Mouse (Mus musculus) induced T-regulatory cell, adult 2 months (primary cell): ENCODE measurements around the gene Arrb1.

Experiments
- DNase-seq: peaks from one replicate; pipeline ENCODE4 v3.0.0-alpha.2; 2012; ENCODE audit warnings: low read depth

Arrb1 gene

DNA sequence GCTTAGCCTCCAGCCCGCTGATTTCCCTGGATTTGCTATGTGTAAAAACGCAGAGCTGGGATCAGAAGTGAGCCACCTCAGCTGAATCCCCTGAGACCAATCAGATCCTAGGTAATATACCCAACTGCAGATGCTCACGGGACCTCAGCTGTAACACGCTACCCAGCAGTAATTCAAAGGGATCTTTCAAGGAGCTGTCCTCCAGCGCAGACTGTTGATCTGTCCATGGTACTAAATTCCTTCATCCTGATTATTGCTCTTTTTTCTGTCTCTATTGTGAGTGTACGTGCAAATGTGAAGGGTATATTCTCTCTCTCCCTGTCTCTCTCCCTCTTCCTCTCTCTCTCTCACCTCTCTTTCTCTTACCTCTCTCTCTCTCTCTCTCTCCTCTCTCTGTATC is 97.0 kb downstream of the Arrb1 start:
- no peak for DNase-seq

DNA sequence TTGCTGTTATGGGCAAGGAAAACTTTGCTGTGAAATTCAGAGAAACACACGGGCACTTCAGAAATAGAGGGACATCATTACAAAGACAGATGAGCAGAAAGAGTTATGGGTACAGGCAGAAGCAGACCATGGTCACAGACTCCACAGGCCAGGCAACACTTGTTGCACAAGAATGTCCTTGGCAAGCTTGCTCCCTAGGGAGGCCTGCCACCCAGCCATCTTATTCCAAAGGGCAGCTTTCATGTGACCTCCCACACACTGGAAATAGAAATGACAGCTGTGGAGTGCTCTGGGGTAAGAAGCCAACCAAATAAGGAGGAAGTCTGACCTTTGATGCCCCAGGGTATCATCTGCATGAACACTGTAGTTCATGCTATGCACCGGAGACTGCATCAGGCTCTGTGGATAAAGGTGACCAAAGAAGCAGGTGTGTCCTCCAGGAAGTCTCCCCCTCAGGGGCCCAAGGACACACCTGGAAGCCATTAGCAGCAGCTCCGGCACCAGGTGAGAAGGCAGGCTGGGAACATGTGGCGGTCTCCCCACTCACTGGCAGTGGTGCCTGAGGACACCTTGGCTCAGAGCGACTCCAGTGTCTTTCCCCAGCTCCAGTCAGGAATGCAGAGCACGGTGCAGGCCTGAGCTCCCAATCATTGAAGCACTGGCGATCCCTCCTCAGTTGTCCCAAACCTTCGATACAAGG is 98.8 kb downstream of the Arrb1 start:
- no peak for DNase-seq

DNA sequence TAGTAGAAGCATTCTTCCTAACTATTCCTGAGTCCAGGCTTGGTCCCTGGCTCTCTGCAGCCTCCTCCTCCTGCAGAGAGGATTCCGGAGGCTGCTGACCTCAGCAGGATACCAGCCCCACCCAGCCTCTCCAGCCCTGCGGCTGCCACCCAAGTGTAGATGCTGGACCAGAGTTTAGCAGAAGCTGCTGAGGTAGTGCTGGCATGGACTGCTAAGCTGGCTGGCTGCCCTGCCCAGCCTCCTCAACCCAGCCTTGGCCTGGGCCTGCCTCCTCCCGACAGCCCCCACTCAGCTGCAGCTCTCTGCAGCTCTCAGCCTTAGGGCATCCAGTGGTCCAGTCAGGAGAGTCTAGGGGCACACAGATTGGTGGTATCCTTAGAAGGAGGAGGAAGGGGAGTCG is 106.0 kb downstream of the Arrb1 start:
- no peak for DNase-seq

DNA sequence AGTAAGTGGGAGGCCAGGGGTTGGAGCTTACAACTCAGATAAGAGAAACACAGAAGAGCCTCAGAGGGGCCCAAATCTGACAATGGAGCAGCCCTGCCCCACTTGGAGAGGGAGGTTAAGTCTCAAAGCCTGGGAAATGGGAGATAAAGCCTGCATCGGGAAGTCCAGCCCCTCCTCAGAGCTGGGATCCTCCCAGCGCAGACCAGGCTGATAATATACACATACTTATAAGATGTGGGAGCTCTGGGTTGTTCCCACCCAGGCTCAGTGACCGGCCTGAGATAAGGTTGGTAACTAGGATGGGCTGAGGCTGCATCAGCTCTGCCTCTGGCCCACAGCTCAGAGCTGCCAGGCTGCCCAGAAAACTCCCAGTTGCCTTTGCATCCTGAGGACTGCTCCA is 106.8 kb downstream of the Arrb1 start:
- DNase-seq: no peak

DNA sequence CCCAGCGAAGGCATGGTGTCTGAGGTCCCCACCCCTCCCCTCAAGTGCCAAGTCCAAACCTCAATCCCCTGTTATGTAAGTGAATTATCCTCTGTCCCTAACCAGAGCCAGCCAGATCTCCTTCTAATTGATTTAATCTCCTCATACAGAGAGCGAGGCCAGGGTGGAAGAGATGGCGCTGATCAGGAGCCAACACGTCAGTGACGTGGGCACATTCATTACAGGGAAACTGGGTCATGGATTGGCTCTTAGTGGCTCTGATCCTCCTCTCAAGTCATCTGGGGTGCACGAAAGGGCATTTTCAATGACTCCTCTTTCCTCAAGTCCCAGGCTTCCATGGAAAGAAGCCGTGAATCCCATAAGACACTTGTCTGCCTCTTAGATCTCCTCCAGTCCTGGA is 109.4 kb downstream of the Arrb1 start:
- DNase-seq: no peak

DNA sequence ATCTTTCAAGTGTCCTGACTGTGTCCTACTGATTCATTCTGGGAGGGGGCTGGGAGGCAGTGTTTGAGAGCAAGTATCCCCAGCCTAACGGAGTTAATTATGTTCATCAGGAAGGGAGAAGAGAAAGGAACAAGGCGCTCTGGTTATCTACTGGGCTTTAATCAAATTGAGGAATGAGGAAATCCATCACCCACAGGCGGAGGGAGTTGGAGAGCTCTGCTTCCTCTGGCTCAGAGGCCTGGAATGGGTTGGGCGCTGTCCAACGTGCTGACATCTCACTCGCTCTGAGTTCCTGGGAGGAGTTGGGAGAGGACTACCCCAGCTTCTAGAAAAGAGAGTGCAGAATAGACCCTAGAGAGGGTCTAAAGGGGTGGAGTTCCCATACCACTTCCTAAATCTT is 113.4 kb downstream of the Arrb1 start:
- DNase-seq: no peak

DNA sequence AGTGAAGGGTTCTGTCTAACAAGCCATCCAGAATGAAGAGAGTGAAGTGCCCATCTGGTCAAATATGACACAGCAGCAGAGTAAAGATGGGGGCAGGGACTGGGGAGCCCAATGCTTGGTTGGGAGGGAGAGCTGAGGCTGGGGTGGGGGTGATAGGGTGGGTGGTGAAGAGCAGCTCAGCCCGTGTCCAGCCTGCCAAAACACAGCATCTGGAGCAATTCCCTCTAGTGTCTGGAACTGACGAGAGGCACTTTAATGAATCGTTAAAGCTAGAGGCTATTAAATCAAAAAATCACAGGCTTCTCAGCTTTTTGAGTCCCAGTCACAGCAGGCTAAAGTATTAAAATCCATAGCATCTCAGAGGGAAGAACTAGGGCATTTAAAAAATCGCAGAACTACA is 114.3 kb downstream of the Arrb1 start:
- DNase-seq: no peak

DNA sequence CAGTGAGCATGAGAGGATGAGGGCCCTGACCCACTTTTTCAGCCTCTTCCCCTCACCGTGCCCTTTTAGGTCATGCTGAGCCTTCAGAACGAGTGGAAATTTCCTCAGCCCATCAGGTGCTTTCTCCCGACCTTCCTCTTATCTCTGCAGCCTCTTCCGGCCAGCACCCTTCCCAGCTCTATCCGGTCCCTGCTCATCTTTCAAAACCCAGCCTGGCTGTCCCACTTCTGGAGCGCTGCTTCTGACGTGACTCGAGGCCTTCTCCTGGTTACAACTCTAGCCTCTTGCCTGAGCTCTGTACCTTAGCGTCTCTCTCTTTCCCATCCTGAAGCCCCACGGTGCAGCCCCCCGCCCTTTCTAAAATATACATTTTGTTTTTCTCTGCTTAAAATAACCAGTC is 119.0 kb downstream of the Arrb1 start:
- no peak for DNase-seq
